Mouse (Mus musculus) heart, adult 9 months (tissue): ENCODE measurements around the gene Rbm4.

ENCODE experiments used
- DNase-seq, 2 experiments: peaks; one replicate each; pipeline ENCODE4 v3.0.0; 2022; ENCODE audit warnings: low spot score in 2 of 2

The Rbm4 gene

DNA sequence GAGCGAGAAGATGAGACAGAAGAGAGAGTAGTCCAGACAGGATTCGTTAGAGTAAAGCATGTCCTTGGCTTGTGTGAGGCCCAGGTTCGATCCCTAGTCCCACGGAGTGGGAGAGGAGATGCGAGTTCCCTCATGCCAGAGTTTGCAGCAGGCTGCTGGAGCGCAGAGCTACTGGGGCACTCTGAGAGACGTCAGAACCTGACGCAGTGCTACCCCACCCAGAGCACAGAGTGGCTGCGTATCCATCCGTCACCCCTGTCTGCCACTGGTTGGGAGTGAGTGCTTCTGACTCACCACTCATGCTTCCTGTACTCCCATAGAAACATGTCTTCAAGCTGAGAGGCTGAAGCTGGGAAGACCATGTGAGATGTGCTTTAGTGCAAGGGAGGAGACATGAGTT, 52.2 kb downstream of the Rbm4 start:
- DNase-seq, result no peak

DNA sequence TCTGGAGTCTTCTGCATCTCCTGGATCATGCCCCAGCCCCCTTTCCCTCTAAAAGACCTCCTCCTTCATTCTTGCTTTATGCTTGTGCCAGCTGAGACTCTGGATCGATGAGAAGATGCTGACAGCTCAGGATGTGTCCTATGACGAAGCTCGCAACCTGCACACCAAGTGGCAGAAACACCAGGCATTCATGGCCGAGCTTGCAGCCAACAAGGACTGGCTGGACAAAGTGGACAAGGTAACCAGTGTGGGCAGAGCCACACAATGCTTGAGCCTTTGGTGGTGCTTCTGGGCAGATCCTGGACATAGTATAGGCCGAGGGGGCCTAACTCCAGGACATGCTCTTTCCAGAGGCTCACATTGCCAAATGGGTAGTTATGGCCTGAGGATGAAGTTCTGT, 53.9 kb downstream of the Rbm4 start:
- DNase-seq, result no peak

DNA sequence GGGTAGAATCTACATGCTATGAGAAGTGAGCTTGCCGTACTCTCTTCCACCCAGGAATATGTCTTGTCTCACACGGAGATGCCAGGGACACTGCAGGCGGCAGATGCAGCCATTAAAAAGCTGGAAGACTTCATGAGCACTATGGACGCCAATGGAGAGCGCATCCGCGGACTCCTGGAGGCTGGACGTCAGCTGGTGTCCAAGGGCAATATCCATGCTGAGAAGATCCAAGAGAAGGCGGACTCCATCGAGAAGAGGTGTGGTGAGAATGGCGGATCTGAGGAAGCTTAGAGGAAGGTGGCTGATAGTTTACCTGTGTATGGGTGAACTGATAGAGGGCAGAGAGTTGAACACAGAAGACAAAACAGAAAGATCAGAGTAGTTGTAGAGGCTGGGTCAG, 54.6 kb downstream of the Rbm4 start:
- DNase-seq, result no peak

DNA sequence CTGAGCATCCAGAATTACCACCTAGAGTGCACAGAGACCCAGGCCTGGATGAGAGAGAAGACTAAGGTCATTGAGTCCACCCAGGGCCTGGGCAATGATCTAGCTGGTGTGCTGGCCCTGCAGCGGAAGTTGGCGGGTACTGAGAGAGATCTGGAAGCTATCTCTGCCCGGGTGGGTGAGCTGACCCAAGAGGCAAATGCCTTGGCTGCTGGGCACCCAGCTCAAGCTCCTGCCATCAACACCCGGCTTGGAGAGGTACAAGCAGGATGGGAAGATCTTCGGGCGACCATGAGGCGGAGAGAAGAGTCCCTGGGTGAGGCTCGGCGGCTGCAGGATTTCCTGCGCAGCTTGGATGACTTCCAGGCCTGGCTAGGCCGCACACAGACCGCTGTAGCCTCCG, 55.8 kb downstream of the Rbm4 start:
- DNase-seq, result no peak
